Comparison of ENCODE assay signal across 22 mouse cellular contexts in genomic region chr5:129189071-129189470, GRCm38 (mm10).
DNase-seq lines count a peak whose midpoint lies in the region; ATAC-seq and TF ChIP-seq lines count a peak whose summit lies in the region.
"Had no signal": no experiment of that assay in that cellular context is flagged by ENCODE, and none has a peak within 500 bp of the region (broad histone marks: within the 10 kb centered on the region; RNA-seq: fewer than 3 reads in every experiment).

No protein-coding gene starts in this region.

- TF ChIP-seq POLR2A in myocyte (IDR thresholded peaks at IDR 0.05; ENCODE audit: insufficient read length, low read depth): no peak

- no peaks in the 10 kb centered on the region for H3K36me3 ChIP-seq in neural tube, embryonic 11.5 days (ENCODE audit: control insufficient read depth, insufficient read depth, low read length)
- H3K36me3 ChIP-seq in neural tube, embryonic 15.5 days: no peaks in the 10 kb centered on the region
- no peaks in the 10 kb centered on the region for H3K36me3 ChIP-seq in myocyte (ENCODE audit: control insufficient read depth, insufficient read depth)
- H3K36me3 ChIP-seq: embryonic facial prominence, embryonic 15.5 days; forebrain, embryonic 10.5 days; heart, embryonic 13.5 days; hindbrain, embryonic 12.5 days had no signal

- H3ac ChIP-seq in myocyte (ENCODE audit: control insufficient read depth, insufficient read length): no peak overlapping the region

- 84% methylated on average over 6 of the region's 6 CpGs for WGBS in neural tube, embryonic 11.5 days
- 63% methylated on average over 6 of the region's 6 CpGs for WGBS in neural tube, embryonic 15.5 days

- DNase-seq in cerebellum, postnatal 14 days: peak; percentile 62 to 73
- no peak for DNase-seq in cerebellum, adult 18-20 months
- peak; percentile 86 for DNase-seq in left cerebral cortex, postnatal 4 days
- no peak for DNase-seq in left cerebral cortex, postnatal 14 days (ENCODE audit: low spot score in 2 of 2)
- peak; percentile 6 for DNase-seq in neural tube, embryonic 11.5 days (ENCODE audit: low spot score)
- DNase-seq: adrenal gland, adult 8-10 months; cerebellum, adult 11 months; cerebellum, adult 9-10 months; embryo, embryonic 11 days; gastrocnemius, adult 2 months; gastrocnemius, postnatal 25 days; heart, adult 11 months; heart, postnatal 36 days had no signal

- no peaks in the 10 kb centered on the region for H3K9me3 ChIP-seq in neural tube, embryonic 11.5 days (ENCODE audit: control insufficient read depth, low read length)
- no peaks in the 10 kb centered on the region for H3K9me3 ChIP-seq in neural tube, embryonic 15.5 days (replicated peaks)
- H3K9me3 ChIP-seq: embryonic facial prominence, embryonic 15.5 days; forebrain, embryonic 10.5 days; heart, embryonic 13.5 days; hindbrain, embryonic 12.5 days had no signal

- no peak overlapping the region for H3K4me2 ChIP-seq in neural tube, embryonic 11.5 days (ENCODE audit: low read depth)
- no peak overlapping the region for H3K4me2 ChIP-seq in neural tube, embryonic 15.5 days
- H3K4me2 ChIP-seq in myocyte (ENCODE audit: low read depth): peak overlapping the region; percentile 40
- H3K4me2 ChIP-seq: embryonic facial prominence, embryonic 15.5 days; heart, embryonic 13.5 days; hindbrain, embryonic 12.5 days had no signal

- no peak overlapping the region for H3K27ac ChIP-seq in neural tube, embryonic 11.5 days (ENCODE audit: low read depth, low read length)
- no peak overlapping the region for H3K27ac ChIP-seq in neural tube, embryonic 15.5 days (replicated peaks)
- H3K27ac ChIP-seq: embryonic facial prominence, embryonic 15.5 days; forebrain, embryonic 10.5 days; gastrocnemius, adult 2 months; heart, embryonic 13.5 days; hindbrain, embryonic 12.5 days had no signal

- ATAC-seq in neural tube, embryonic 11.5 days (ENCODE audit: insufficient read depth, low FRiP score, low TSS enrichment): no peak
- ATAC-seq in neural tube, embryonic 15.5 days (ENCODE audit: low FRiP score): no peak
- ATAC-seq: forebrain, embryonic 14.5 days had no signal

- intact Hi-C loops in left cerebral cortex, postnatal 4 days (cut with DNase I): loop anchor here (10.0 kb wide), 2 partner anchors 196 to 316 kb away; partner anchors contain the start of gene Sfswap
- intact Hi-C loops in left cerebral cortex, postnatal 14 days (cut with DNase I): no loop called here

- no peaks in the 10 kb centered on the region for H3K79me2 ChIP-seq in myocyte (ENCODE audit: control insufficient read depth, insufficient read depth)

- H3K9ac ChIP-seq in neural tube, embryonic 11.5 days (ENCODE audit: low read length): no peak overlapping the region
- H3K9ac ChIP-seq in neural tube, embryonic 15.5 days (replicated peaks): no peak overlapping the region
- H3K9ac ChIP-seq: embryonic facial prominence, embryonic 15.5 days; heart, embryonic 13.5 days; hindbrain, embryonic 12.5 days had no signal

- no peak overlapping the region for H3K4me3 ChIP-seq in neural tube, embryonic 11.5 days (ENCODE audit: low read depth, low read length)
- no peak overlapping the region for H3K4me3 ChIP-seq in neural tube, embryonic 15.5 days (replicated peaks)
- H3K4me3 ChIP-seq in myocyte: no peak overlapping the region
- H3K4me3 ChIP-seq: embryonic facial prominence, embryonic 15.5 days; erythroblast, embryonic 14.5 days; forebrain, embryonic 10.5 days; gastrocnemius, adult 2 months; heart, embryonic 13.5 days; hindbrain, embryonic 12.5 days had no signal

- H3K27me3 ChIP-seq in neural tube, embryonic 11.5 days (ENCODE audit: control insufficient read depth, insufficient read depth, low read length): no peaks in the 10 kb centered on the region
- no peaks in the 10 kb centered on the region for H3K27me3 ChIP-seq in neural tube, embryonic 15.5 days (replicated peaks)
- H3K27me3 ChIP-seq in myocyte (ENCODE audit: control insufficient read depth, insufficient read depth, insufficient read length): no peaks in the 10 kb centered on the region
- H3K27me3 ChIP-seq: CH12.LX; embryonic facial prominence, embryonic 15.5 days; hindbrain, embryonic 12.5 days had no signal

- no peaks in the 10 kb centered on the region for H3K4me1 ChIP-seq in neural tube, embryonic 11.5 days (ENCODE audit: control insufficient read depth, insufficient read depth, low read length)
- peaks cover 9% of the 10 kb centered on the region; the same call in 1 of the 2 replicates for H3K4me1 ChIP-seq in neural tube, embryonic 15.5 days
- H3K4me1 ChIP-seq: embryonic facial prominence, embryonic 15.5 days; heart, embryonic 13.5 days had no signal

TF ChIP-seq in myocyte, 11 proteins besides CTCF, POLR2A, EP300 and RAD21:
- TF ChIP-seq MYOD1 (IDR thresholded peaks at IDR 0.05; ENCODE audit: control insufficient read depth in 1 of 3, insufficient read length in 2 of 3, low read depth in 2 of 3) (no peak), USF1 (IDR thresholded peaks at IDR 0.05; ENCODE audit: low read depth) (no peak), POLR2AphosphoS2 (IDR thresholded peaks at IDR 0.05; ENCODE audit: insufficient read length, low read depth) (no peak), CEBPB (IDR thresholded peaks at IDR 0.05; ENCODE audit: insufficient read depth, poor library complexity, severe bottlenecking) (no peak), MYOG (IDR thresholded peaks at IDR 0.05; ENCODE audit: control insufficient read depth in 1 of 3, insufficient read depth in 1 of 3, insufficient read length in 2 of 3, low read depth in 2 of 3) (no peak), SRF (IDR thresholded peaks at IDR 0.05; ENCODE audit: control insufficient read depth, insufficient read length, low read depth) (no peak), MAX (IDR thresholded peaks at IDR 0.05; ENCODE audit: low read depth) (no peak), TCF3 (IDR thresholded peaks at IDR 0.05; ENCODE audit: insufficient read length, low read depth) (no peak), REST (IDR thresholded peaks at IDR 0.05; ENCODE audit: insufficient read depth, insufficient read length) (no peak), TCF12 (IDR thresholded peaks at IDR 0.05; ENCODE audit: insufficient read depth, poor library complexity, severe bottlenecking) (no peak), E2F4 (IDR thresholded peaks at IDR 0.05; ENCODE audit: insufficient read depth) (no peak)

Comparison
In these comparisons a context has a peak if more than half of its experiments do, and no peak if none do; other contexts are left out.
1. DNase-seq: peak in cerebellum, postnatal 14 days (2 of 2), left cerebral cortex, postnatal 4 days (single experiment) and neural tube, embryonic 11.5 days (single experiment); none in cerebellum, adult 18-20 months (0 of 2) and left cerebral cortex, postnatal 14 days (0 of 2).